8 mouse cellular contexts compared by ENCODE assay signal in the genomic region with DNA sequence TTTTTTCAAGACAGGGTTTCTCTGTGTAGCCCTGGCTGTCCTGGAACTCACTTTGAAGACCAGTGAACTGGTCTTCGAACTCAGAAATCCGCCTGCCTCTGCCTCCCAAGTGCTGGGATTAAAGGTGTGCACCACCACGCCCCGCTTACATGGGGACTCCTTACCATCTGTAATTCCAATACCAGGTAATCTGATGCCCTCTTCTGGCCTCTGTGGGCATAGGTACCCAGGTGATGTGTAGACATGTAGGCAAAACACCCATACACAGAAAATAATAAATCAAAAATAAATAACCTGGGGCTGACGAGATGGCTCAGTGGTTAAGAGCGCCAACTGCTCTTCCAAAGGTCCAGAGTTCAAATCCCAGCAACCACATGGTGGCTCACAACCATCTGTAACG. TPM values are rescaled to one million over a fixed set of nuclear protein-coding genes. Genes with fewer than 3 reads are reported as not detected.
A peak's percentile ranks its signal among the peaks of the same experiment; 100 is the strongest.
DNase-seq lines count a peak whose midpoint lies in the region; ATAC-seq and TF ChIP-seq lines count a peak whose summit lies in the region.
"Not testable (repeated sequence)": the region's sequence is repeated elsewhere in the genome, so short reads cannot be mapped to it uniquely, and the experiment has no call there.

No protein-coding gene starts in this region.

- CTCF ChIA-PET in Patski (lab: Charles Lee): interaction anchor here (2.3 kb wide), 1 partner anchor 10 kb away, joined by 5 read pairs; no protein-coding TSS in a partner anchor

- intact Hi-C loops in gastrocnemius, adult 2 months (cut with DNase I): not testable (repeated sequence)

- ATAC-seq in Patski: not testable (repeated sequence)

- POLR2A ChIA-PET in Patski (lab: Charles Lee): not testable (repeated sequence)

- peak; percentile 55 for TF ChIP-seq CTCF in Patski (IDR thresholded peaks at IDR 0.05)
- TF ChIP-seq CTCF in gastrocnemius, adult 2 months (IDR thresholded peaks at IDR 0.05): peak; percentile 15; the same call in 1 of the 2 replicates

- peak; percentile 61 for DNase-seq in CD4-positive helper T cell, adult 2 months (ENCODE audit: low read depth, low spot score)
- not testable (repeated sequence) for DNase-seq in Patski (ENCODE audit: low read depth, low spot score); gastrocnemius, adult 2 months
- DNase-seq in cerebellum, adult 8-10 months: peak; percentile 49
- DNase-seq in kidney, adult 11 months: peak; percentile 15
- DNase-seq in liver: peak; percentile 25
- peak; percentile 74 for DNase-seq in naive thymus-derived CD4-positive, alpha-beta T cell, adult 2 months (ENCODE audit: low read depth)
- DNase-seq in thymus, postnatal 25 days: peak; percentile 54

- in situ Hi-C loops in Patski (cut with MboI; ENCODE audit: low pct_unique_long_range_greater_than_20kb): not testable (repeated sequence)

- H3K27me3 ChIP-seq in Patski: not testable (repeated sequence)

- not testable (repeated sequence) for H3K27ac ChIP-seq in gastrocnemius, adult 2 months

- H3K4me3 ChIP-seq in gastrocnemius, adult 2 months: not testable (repeated sequence)

RNA-seq across cellular contexts. Expression of gene P2rx7, which starts 27.9 kb away (rescaled TPM):
- 0.04 TPM for polyA plus RNA-seq in Patski (2021)
- total RNA-seq in gastrocnemius, adult 2 months (2021): 1 to 10 TPM; 1.8 TPM

RNA-seq across cellular contexts. Expression of gene P2rx4, which starts 35.7 kb away (rescaled TPM):
- polyA plus RNA-seq in Patski (2021): 95.2 TPM
- total RNA-seq in gastrocnemius, adult 2 months (2021): 1 to 10 TPM; 3.8 to 5.5 TPM

RNA-seq across cellular contexts. Expression of gene Ift81, which starts 57.3 kb away (rescaled TPM):
- 48.3 TPM for polyA plus RNA-seq in Patski (2021)
- 1 to 10 TPM; 4.6 to 8.5 TPM for total RNA-seq in gastrocnemius, adult 2 months (2021)
